Mouse (Mus musculus) myocyte (in vitro differentiated cells): ENCODE measurements around the gene Gm45717. TPM values are rescaled to one million over a fixed set of nuclear protein-coding genes. Genes with fewer than 3 reads are reported as not detected.
A peak's percentile ranks its signal among the peaks of the same experiment; 100 is the strongest.

Source experiments
- H3K27me3 ChIP-seq: one replicate; pipeline ENCODE4 v1.6.1; 2011; ENCODE audit not compliant: control insufficient read depth, insufficient read depth, insufficient read length
- H3K36me3 ChIP-seq: one replicate; pipeline ENCODE4 v1.6.1; 2011; ENCODE audit not compliant: control insufficient read depth, insufficient read depth
- H3K4me2 ChIP-seq: one replicate; pipeline ENCODE4 v1.6.1; 2011; ENCODE audit warnings: low read depth, control low read depth
- H3K4me3 ChIP-seq: one replicate; pipeline ENCODE4 v1.5.1; 2011; ENCODE audit warnings: mild to moderate bottlenecking, control low read depth, moderate library complexity
- H3K79me2 ChIP-seq: one replicate; pipeline ENCODE4 v1.6.1; 2011; ENCODE audit not compliant: control insufficient read depth, insufficient read depth
- H3ac ChIP-seq: one replicate; pipeline ENCODE4 v1.6.1; 2011; ENCODE audit not compliant: control insufficient read depth, insufficient read length
- CEBPB ChIP-seq: IDR thresholded peaks from 2 replicates; pipeline ENCODE4 v1.6.1; 2011; ENCODE audit warnings: mild to moderate bottlenecking, moderate library complexity; ENCODE audit not compliant: poor library complexity, insufficient read depth, severe bottlenecking
- E2F4 ChIP-seq: IDR thresholded peaks from one replicate; pipeline ENCODE4 v1.6.1; 2011; ENCODE audit warnings: mild to moderate bottlenecking, control low read depth, moderate library complexity; ENCODE audit not compliant: insufficient read depth
- MAX ChIP-seq: IDR thresholded peaks from one replicate; pipeline ENCODE4 v1.6.1; 2011; ENCODE audit warnings: low read depth, mild to moderate bottlenecking, control low read depth
- MYOD1 ChIP-seq, 3 experiments: IDR thresholded peaks; one replicate each; pipeline ENCODE4 v1.6.1; 2011; ENCODE audit warnings: control low read depth in 2 of 3, low read depth in 2 of 3, mild to moderate bottlenecking in 2 of 3, moderate library complexity in 1 of 3; ENCODE audit not compliant: insufficient read length in 2 of 3, control insufficient read depth in 1 of 3
- MYOG ChIP-seq, 3 experiments: IDR thresholded peaks; one replicate each; pipeline ENCODE4 v1.6.1; 2011; ENCODE audit warnings: control low read depth in 2 of 3, low read depth in 2 of 3, mild to moderate bottlenecking in 2 of 3; ENCODE audit not compliant: insufficient read length in 2 of 3, control insufficient read depth in 1 of 3, insufficient read depth in 1 of 3
- POLR2A ChIP-seq: IDR thresholded peaks from one replicate; pipeline ENCODE4 v1.6.1; 2011; ENCODE audit warnings: low read depth, mild to moderate bottlenecking, control low read depth, moderate library complexity; ENCODE audit not compliant: insufficient read length
- POLR2AphosphoS2 ChIP-seq: IDR thresholded peaks from one replicate; pipeline ENCODE4 v1.6.1; 2011; ENCODE audit warnings: low read depth, control low read depth; ENCODE audit not compliant: insufficient read length
- REST ChIP-seq: IDR thresholded peaks from one replicate; pipeline ENCODE4 v1.6.1; 2011; ENCODE audit warnings: mild to moderate bottlenecking, control low read depth, moderate library complexity; ENCODE audit not compliant: insufficient read depth, insufficient read length
- SRF ChIP-seq: IDR thresholded peaks from one replicate; pipeline ENCODE4 v1.6.1; 2011; ENCODE audit warnings: low read depth; ENCODE audit not compliant: control insufficient read depth, insufficient read length
- TCF12 ChIP-seq: IDR thresholded peaks from one replicate; pipeline ENCODE4 v1.6.1; 2011; ENCODE audit warnings: mild to moderate bottlenecking, control low read depth; ENCODE audit not compliant: poor library complexity, insufficient read depth, severe bottlenecking
- TCF3 ChIP-seq: IDR thresholded peaks from one replicate; pipeline ENCODE4 v1.6.1; 2011; ENCODE audit warnings: low read depth, control low read depth; ENCODE audit not compliant: insufficient read length
- USF1 ChIP-seq: IDR thresholded peaks from one replicate; pipeline ENCODE4 v1.6.1; 2011; ENCODE audit warnings: low read depth, mild to moderate bottlenecking, control low read depth, moderate library complexity
- polyA plus RNA-seq: library from polyadenylated mRNA; unstranded; fragments of >200 nt; fragmentation: generic; extraction: Trizol; gene quantifications from one replicate; pipeline ENCODE4 v1.2.1, GENCODE M21; 2012; ENCODE audit warnings: missing spikeins

Gene Gm45717
- polyA plus RNA-seq, result 0.12 TPM

- peaks cover 3% of the 10 kb centered on the region for H3K36me3 ChIP-seq
- TF ChIP-seq POLR2A, result peak; percentile 68
- TF ChIP-seq TCF12, result no peak
- peak; percentile 89 for TF ChIP-seq CEBPB
- peak; percentile 79 for TF ChIP-seq POLR2AphosphoS2
- TF ChIP-seq MYOG (IDR thresholded peaks at IDR 0.05; ENCODE audit: control insufficient read depth in 1 of 3, insufficient read depth in 1 of 3, insufficient read length in 2 of 3, low read depth in 2 of 3), result no peak
- peak within 1 kb of the TSS; percentile 90 for H3K4me3 ChIP-seq
- peaks cover 35% of the 10 kb centered on the region for H3K79me2 ChIP-seq
- H3K27me3 ChIP-seq, result no peaks in the 10 kb centered on the region
- peak within 1 kb of the TSS; percentile 76 for H3K4me2 ChIP-seq
- peak within 1 kb of the TSS; percentile 16 for H3ac ChIP-seq
Measured at GRCm38 (mm10) chr7:140955758-140956555, at the start of gene Gm45717, which contains the start of gene Ifitm2. TSS of gene Gm45717 (minus strand) at chr7:140955937. TSS of gene Ifitm2 (minus strand) at chr7:140955987.

- H3K27me3 ChIP-seq, result no peaks in the 10 kb centered on the region
- H3K4me3 ChIP-seq, result no peak overlapping the region
- H3K4me2 ChIP-seq, result no peak overlapping the region
- no peaks in the 10 kb centered on the region for H3K79me2 ChIP-seq
- H3ac ChIP-seq, result no peak overlapping the region
- H3K36me3 ChIP-seq, result no peaks in the 10 kb centered on the region
- TF ChIP-seq USF1 (no peak), POLR2A (no peak), E2F4 (no peak), POLR2AphosphoS2 (no peak), MAX (no peak), TCF12 (no peak), MYOD1 (IDR thresholded peaks at IDR 0.05; ENCODE audit: control insufficient read depth in 1 of 3, insufficient read length in 2 of 3, low read depth in 2 of 3) (no peak), MYOG (IDR thresholded peaks at IDR 0.05; ENCODE audit: control insufficient read depth in 1 of 3, insufficient read depth in 1 of 3, insufficient read length in 2 of 3, low read depth in 2 of 3) (no peak), TCF3 (no peak), REST (no peak), CEBPB (no peak), SRF (no peak)
Measured at GRCm38 (mm10) chr7:141003248-141004010, 47.7 kb upstream of the Gm45717 start.

- TF ChIP-seq POLR2AphosphoS2 (no peak), MYOG (IDR thresholded peaks at IDR 0.05; ENCODE audit: control insufficient read depth in 1 of 3, insufficient read depth in 1 of 3, insufficient read length in 2 of 3, low read depth in 2 of 3) (no peak), TCF3 (no peak), TCF12 (no peak), MAX (no peak), SRF (no peak), REST (no peak), E2F4 (no peak)
- Histone ChIP-seq H3ac (no peak overlapping the region), H3K27me3 (no peaks in the 10 kb centered on the region), H3K36me3 (no peaks in the 10 kb centered on the region), H3K79me2 (no peaks in the 10 kb centered on the region), H3K4me2 (no peak overlapping the region), H3K4me3 (no peak overlapping the region)
Measured at GRCm38 (mm10) chr7:141000881-141001708, 45.4 kb upstream of the Gm45717 start.

GRCm38 (mm10) chr7:140998853-140999700 is 43.3 kb upstream of the Gm45717 start:
- no peak for TF ChIP-seq SRF
- TF ChIP-seq REST, result no peak
- TF ChIP-seq POLR2A, result no peak
- no peak for TF ChIP-seq CEBPB
- no peak for TF ChIP-seq E2F4
- no peak for TF ChIP-seq TCF12
- TF ChIP-seq MYOD1 (IDR thresholded peaks at IDR 0.05; ENCODE audit: control insufficient read depth in 1 of 3, insufficient read length in 2 of 3, low read depth in 2 of 3), result no peak
- TF ChIP-seq MAX, result no peak
- Histone ChIP-seq H3ac (no peak overlapping the region), H3K4me2 (no peak overlapping the region), H3K36me3 (no peaks in the 10 kb centered on the region), H3K79me2 (no peaks in the 10 kb centered on the region), H3K4me3 (no peak overlapping the region), H3K27me3 (no peaks in the 10 kb centered on the region)
